Mouse (Mus musculus) liver, postnatal 0 days (tissue): ENCODE data around the gene Egr2. TPM values are rescaled to one million over a fixed set of nuclear protein-coding genes. Genes with fewer than 3 reads are reported as not detected.

Experiments
- ATAC-seq: fragments of 200-750 bp; cut with Nextera tagmentation; 2 replicates; pipeline ENCODE4 v1.8.0; 2017; ENCODE audit warnings: mild to moderate bottlenecking, moderate library complexity
- DNase-seq: peaks from one replicate; pipeline ENCODE4 v3.0.0-alpha.2; 2016
- H3K27ac ChIP-seq: fragments of 300-500 bp; sonication (generic); 2 replicates; pipeline ENCODE4 v1.5.1; 2014; ENCODE audit warnings: antibody characterized with exemption, moderate library complexity, mild to moderate bottlenecking, low read depth
- H3K27me3 ChIP-seq: fragments of 300-500 bp; sonication (generic); 2 replicates; pipeline ENCODE4 v1.6.1; 2014; ENCODE audit warnings: low read length, control low read depth, mixed read lengths; ENCODE audit not compliant: insufficient read depth
- H3K36me3 ChIP-seq: fragments of 300-500 bp; sonication (generic); replicated peaks from 2 replicates; pipeline ENCODE4 v1.6.1; 2014; ENCODE audit warnings: mild to moderate bottlenecking, control low read depth, low read length, moderate library complexity, mixed read lengths; ENCODE audit not compliant: insufficient read depth
- H3K4me1 ChIP-seq: fragments of 300-500 bp; sonication (generic); 2 replicates; pipeline ENCODE4 v1.6.1; 2014; ENCODE audit warnings: antibody characterized with exemption, mild to moderate bottlenecking, control low read depth; ENCODE audit not compliant: insufficient read depth
- H3K4me2 ChIP-seq: fragments of 300-500 bp; sonication (generic); 2 replicates; pipeline ENCODE4 v1.6.1; 2014; ENCODE audit warnings: low read depth, mild to moderate bottlenecking, low read length, moderate library complexity, mixed read lengths
- H3K4me3 ChIP-seq: fragments of 300-500 bp; sonication (generic); 2 replicates; pipeline ENCODE4 v1.5.1; 2014; ENCODE audit warnings: low read depth, low read length
- H3K9ac ChIP-seq: fragments of 300-500 bp; sonication (generic); replicated peaks from 2 replicates; pipeline ENCODE4 v1.6.1; 2014; ENCODE audit warnings: mild to moderate bottlenecking, moderate library complexity
- H3K9me3 ChIP-seq: fragments of 300-500 bp; sonication (generic); 2 replicates; pipeline ENCODE4 v1.6.1; 2016; ENCODE audit warnings: mild to moderate bottlenecking, control low read depth, low read length, mixed read lengths
- CTCF ChIP-seq: sonication (generic); IDR thresholded peaks from 2 replicates; pipeline ENCODE4 v1.5.1; 2016; ENCODE audit warnings: antibody characterized with exemption, low read depth
- EP300 ChIP-seq: IDR thresholded peaks from 2 replicates; pipeline ENCODE4 v1.6.1; 2016; ENCODE audit warnings: antibody characterized with exemption, low read depth, mild to moderate bottlenecking
- WGBS: fragments of 180-500 bp; shearing (Covaris S2); extraction: QIAGEN DNeasy Blood & Tissue Kit; methylation state at CpG from one replicate; pipeline ENCODE4 v1.1.7; 2014; ENCODE audit not compliant: insufficient replicate concordance; 5-methylcytosine and 5-hydroxymethylcytosine counted together
- polyA plus RNA-seq: library from polyadenylated mRNA; unstranded; fragments of >200 nt; fragmentation: Nextera tagmentation; extraction: Ambion mirVana; gene quantifications from 2 replicates; pipeline ENCODE4 v1.2.1, GENCODE M21; 2015

Gene Egr2
- polyA plus RNA-seq, 1 experiment from 2014 or later, result 0.33 TPM

GRCm38 (mm10) chr10:67497144-67497892 lies 38.0 kb upstream of the Egr2 start:
- ATAC-seq, result no peak
- Histone ChIP-seq H3K27me3 (no peaks in the 10 kb centered on the region), H3K4me1 (no peaks in the 10 kb centered on the region), H3K36me3 (no peaks in the 10 kb centered on the region), H3K4me3 (no peak overlapping the region), H3K9ac (no peak overlapping the region), H3K4me2 (no peak overlapping the region), H3K9me3 (no peaks in the 10 kb centered on the region), H3K27ac (no peak overlapping the region)
- WGBS, result 74% methylated on average over 15 of the region's 15 CpGs
- TF ChIP-seq EP300, result no peak
- no peak for TF ChIP-seq CTCF
- DNase-seq, result no peak

GRCm38 (mm10) chr10:67497951-67498350 lies 37.3 kb upstream of the Egr2 start:
- DNase-seq (no peak), ATAC-seq (no peak)
- Histone ChIP-seq H3K4me2 (no peak overlapping the region), H3K27me3 (no peaks in the 10 kb centered on the region), H3K4me1 (no peaks in the 10 kb centered on the region), H3K36me3 (no peaks in the 10 kb centered on the region), H3K9ac (no peak overlapping the region), H3K4me3 (no peak overlapping the region), H3K9me3 (no peaks in the 10 kb centered on the region), H3K27ac (no peak overlapping the region)
- WGBS, result 81% methylated on average over 9 of the region's 9 CpGs
- TF ChIP-seq CTCF, result no peak
- no peak for TF ChIP-seq EP300

DNA sequence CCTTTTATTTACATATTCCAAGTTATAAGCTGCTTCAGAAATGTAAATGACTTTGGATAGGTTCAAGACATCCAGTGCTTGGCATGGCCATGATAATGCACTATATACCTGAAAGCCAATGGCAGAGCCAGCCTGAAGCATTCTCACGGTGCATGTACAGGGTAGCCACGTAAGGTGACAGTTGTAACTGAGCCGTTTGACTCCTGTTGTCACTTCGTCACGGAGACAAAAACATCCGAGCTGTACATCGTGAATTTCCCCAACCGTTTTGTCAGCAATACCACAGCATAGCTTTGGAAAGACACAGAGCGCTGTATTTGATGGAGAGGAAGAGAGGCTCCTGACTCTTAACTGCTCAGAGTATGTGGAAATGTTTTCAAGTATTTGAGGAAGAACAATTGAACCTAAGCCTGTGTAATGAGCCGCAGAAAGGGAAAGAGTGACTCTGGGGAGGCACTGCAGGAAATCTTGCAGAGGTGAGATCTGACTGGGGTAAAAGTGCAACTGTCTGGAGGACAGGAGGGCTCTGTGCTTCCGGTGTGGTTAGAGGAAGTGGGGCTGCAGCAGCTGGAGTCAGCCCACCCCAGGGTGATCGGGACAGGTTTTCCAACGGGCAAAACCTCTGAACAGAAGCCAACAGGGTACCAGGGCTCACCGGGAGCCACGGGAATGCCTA lies 31.8 kb upstream of the Egr2 start:
- Histone ChIP-seq H3K9me3 (no peaks in the 10 kb centered on the region), H3K4me1 (no peaks in the 10 kb centered on the region; the same call in 1 of the 2 replicates), H3K27ac (0 out of 2 replicates have a peak overlapping the region, but pooled peaks have one; percentile 34), H3K4me3 (no peak overlapping the region), H3K9ac (no peak overlapping the region), H3K4me2 (peak overlapping the region; percentile 48), H3K36me3 (no peaks in the 10 kb centered on the region), H3K27me3 (no peaks in the 10 kb centered on the region)
- no peak for ATAC-seq
- TF ChIP-seq CTCF, result no peak
- TF ChIP-seq EP300, result no peak
- DNase-seq, result peak; percentile 17
- 23% methylated on average over 15 of the region's 15 CpGs for WGBS

GRCm38 (mm10) chr10:67504046-67504445 lies 31.2 kb upstream of the Egr2 start:
- TF ChIP-seq CTCF (no peak), EP300 (no peak)
- no peaks in the 10 kb centered on the region for H3K9me3 ChIP-seq
- no peaks in the 10 kb centered on the region for H3K36me3 ChIP-seq
- H3K9ac ChIP-seq, result no peak overlapping the region
- H3K4me1 ChIP-seq, result no peaks in the 10 kb centered on the region; the same call in 1 of the 2 replicates
- no peak overlapping the region for H3K4me3 ChIP-seq
- no peak for ATAC-seq
- 0 out of 2 replicates have a peak overlapping the region, but pooled peaks have one; percentile 34 for H3K27ac ChIP-seq
- H3K4me2 ChIP-seq, result peak overlapping the region; percentile 48
- H3K27me3 ChIP-seq, result no peaks in the 10 kb centered on the region
- no peak for DNase-seq
- WGBS, result 26% methylated on average over 5 of the region's 5 CpGs

GRCm38 (mm10) chr10:67505248-67505647 lies 30.0 kb upstream of the Egr2 start:
- Histone ChIP-seq H3K4me1 (no peaks in the 10 kb centered on the region; the same call in 1 of the 2 replicates), H3K4me3 (no peak overlapping the region), H3K27ac (no peak overlapping the region), H3K9ac (no peak overlapping the region), H3K9me3 (no peaks in the 10 kb centered on the region), H3K36me3 (no peaks in the 10 kb centered on the region), H3K27me3 (no peaks in the 10 kb centered on the region), H3K4me2 (no peak overlapping the region)
- DNase-seq (no peak), ATAC-seq (no peak)
- 52% methylated on average over 3 of the region's 3 CpGs for WGBS
- no peak for TF ChIP-seq CTCF
- TF ChIP-seq EP300, result no peak

- TF ChIP-seq EP300 (no peak), CTCF (no peak)
- Histone ChIP-seq H3K9ac (no peak overlapping the region), H3K4me1 (no peaks in the 10 kb centered on the region), H3K27ac (no peak overlapping the region), H3K4me2 (no peak overlapping the region), H3K27me3 (no peaks in the 10 kb centered on the region), H3K36me3 (no peaks in the 10 kb centered on the region), H3K9me3 (no peaks in the 10 kb centered on the region), H3K4me3 (no peak overlapping the region)
- DNase-seq (no peak), ATAC-seq (no peak)
- 83% methylated on average over 8 of the region's 8 CpGs for WGBS
These were observed 23.1 kb upstream of the Egr2 start for GRCm38 (mm10) chr10:67512211-67512610.
